Mouse (Mus musculus): Measurements from ENCODE around the gene Gapdh.

GRCm38 (mm10) chr6:125155262-125155661 is 11.0 kb downstream of the Gapdh start:
- no peak for TF ChIP-seq POLR2A (IDR thresholded peaks at IDR 0.05; ENCODE audit: borderline replicate concordance, low read depth, low read length)
- TF ChIP-seq CTCF (IDR thresholded peaks at IDR 0.05; ENCODE audit: low read depth, low read length): no peak
